Mouse (Mus musculus): Measurements from ENCODE around the gene Dctn2.

- TF ChIP-seq CTCF (IDR thresholded peaks at IDR 0.05; ENCODE audit: control insufficient read depth, insufficient read depth, insufficient read length): no peak
- TF ChIP-seq MYOD1 (IDR thresholded peaks at IDR 0.05; ENCODE audit: control insufficient read depth, insufficient read length, low read depth): no peak
- no peak for TF ChIP-seq CEBPB (IDR thresholded peaks at IDR 0.05; ENCODE audit: low read depth)
- TF ChIP-seq MAX (IDR thresholded peaks at IDR 0.05): no peak
- no peak for TF ChIP-seq USF1 (IDR thresholded peaks at IDR 0.05; ENCODE audit: low read depth)
These were observed 27.5 kb downstream of the Dctn2 start for GRCm38 (mm10) chr10:127293590-127294113.
